Mouse (Mus musculus) cortical plate, adult 2 months (tissue): ENCODE data around the gene Uck1.
A peak's percentile ranks its signal among the peaks of the same experiment; 100 is the strongest.

Experiments
- CTCF ChIP-seq: fragments of 200-500 bp; IDR thresholded peaks from 2 replicates; pipeline ENCODE4 v1.5.1; 2011; ENCODE audit warnings: mild to moderate bottlenecking, control low read depth, low read length; ENCODE audit not compliant: insufficient read depth; ENCODE audit errors: extremely low read depth
- POLR2A ChIP-seq: fragments of 200-500 bp; IDR thresholded peaks from 2 replicates; pipeline ENCODE4 v1.6.1; 2011; ENCODE audit warnings: mild to moderate bottlenecking, low read length, control low read depth; ENCODE audit not compliant: insufficient read depth; ENCODE audit errors: extremely low read depth

- peak; percentile 78 for TF ChIP-seq CTCF
- no peak for TF ChIP-seq POLR2A
Measured at GRCm38 (mm10) chr2:32304145-32304832, 44.3 kb upstream of the Uck1 start.
